In genomic region chr1:43414228-43414627, GRCm38 (mm10) we compare ENCODE assay signal across 18 mouse cellular contexts. TPM values are rescaled to one million over a fixed set of nuclear protein-coding genes. Genes with fewer than 3 reads are reported as not detected.
DNase-seq lines count a peak whose midpoint lies in the region; ATAC-seq and TF ChIP-seq lines count a peak whose summit lies in the region.
"Had no signal": no experiment of that assay in that cellular context is flagged by ENCODE, and none has a peak within 500 bp of the region (broad histone marks: within the 10 kb centered on the region; RNA-seq: fewer than 3 reads in every experiment).

No protein-coding gene starts in this region.

- TF ChIP-seq CTCF in intestine, postnatal 0 days (IDR thresholded peaks at IDR 0.05; ENCODE audit: low read depth), result no peak

- H3K27ac ChIP-seq in intestine, embryonic 14.5 days (ENCODE audit: low read depth), result no peak overlapping the region
- H3K27ac ChIP-seq in intestine, postnatal 0 days (ENCODE audit: low read depth, low read length), result no peak overlapping the region
- no peak overlapping the region for H3K27ac ChIP-seq in intestine, embryonic 16.5 days (ENCODE audit: low read length)
- H3K27ac ChIP-seq in midbrain, embryonic 11.5 days (ENCODE audit: low read depth, low read length), result no peak overlapping the region
- H3K27ac ChIP-seq: forebrain, embryonic 10.5 days; heart, embryonic 15.5 days; hindbrain, embryonic 10.5 days; left cerebral cortex, adult 2 months had no signal

- DNase-seq in intestine, embryonic 14.5 days (ENCODE audit: low spot score), result peak; percentile 49
- DNase-seq in c-Kit-negative CD71-positive TER-119-positive erythroid progenitor cells, embryonic 14.5 days (ENCODE audit: low read depth, low spot score), result peak; percentile 71
- no peak for DNase-seq in thymus, postnatal 4 days
- DNase-seq in kidney, adult 8-10 months, result no peak
- no peak for DNase-seq in midbrain, embryonic 11.5 days (ENCODE audit: low spot score, missing footprints)
- DNase-seq: cerebellum, postnatal 25 days; gastrocnemius, postnatal 25 days; kidney, adult 11 months; lung, postnatal 4 days; right cerebral cortex, postnatal 25 days had no signal

- 0 out of 2 replicates have a peak, but pooled peaks cover 2% of the 10 kb centered on the region for H3K4me1 ChIP-seq in intestine, embryonic 14.5 days (replicated peaks; ENCODE audit: control insufficient read depth, insufficient read depth, low read length)
- H3K4me1 ChIP-seq in intestine, postnatal 0 days (replicated peaks; ENCODE audit: control insufficient read depth, insufficient read depth, low read length), result no peaks in the 10 kb centered on the region
- H3K4me1 ChIP-seq in intestine, embryonic 16.5 days (ENCODE audit: control insufficient read depth, insufficient read depth, low read length), result no peaks in the 10 kb centered on the region
- no peaks in the 10 kb centered on the region for H3K4me1 ChIP-seq in midbrain, embryonic 11.5 days (ENCODE audit: control insufficient read depth, insufficient read depth, low read length)
- H3K4me1 ChIP-seq: forebrain, embryonic 10.5 days; hindbrain, embryonic 10.5 days had no signal

- no peaks in the 10 kb centered on the region for H3K36me3 ChIP-seq in intestine, embryonic 14.5 days (ENCODE audit: control insufficient read depth, insufficient read depth, low read length)
- no peaks in the 10 kb centered on the region for H3K36me3 ChIP-seq in intestine, postnatal 0 days (ENCODE audit: control insufficient read depth, insufficient read depth)
- no peaks in the 10 kb centered on the region for H3K36me3 ChIP-seq in intestine, embryonic 16.5 days (ENCODE audit: control insufficient read depth, insufficient read depth, low read length)
- H3K36me3 ChIP-seq in midbrain, embryonic 11.5 days (ENCODE audit: control insufficient read depth, insufficient read depth, low read length), result no peaks in the 10 kb centered on the region
- H3K36me3 ChIP-seq: forebrain, embryonic 10.5 days; heart, embryonic 15.5 days; hindbrain, embryonic 10.5 days had no signal

- no peak overlapping the region for H3K4me3 ChIP-seq in intestine, embryonic 14.5 days (ENCODE audit: low read depth, low read length)
- no peak overlapping the region for H3K4me3 ChIP-seq in intestine, postnatal 0 days (ENCODE audit: low read depth, low read length)
- no peak overlapping the region for H3K4me3 ChIP-seq in intestine, embryonic 16.5 days (ENCODE audit: low read length)
- no peak overlapping the region for H3K4me3 ChIP-seq in midbrain, embryonic 11.5 days (ENCODE audit: low read depth, low read length)
- H3K4me3 ChIP-seq: forebrain, embryonic 10.5 days; heart, embryonic 15.5 days; hindbrain, embryonic 10.5 days; left cerebral cortex, adult 2 months had no signal

- ATAC-seq in intestine, embryonic 14.5 days (replicated peaks; ENCODE audit: low FRiP score, low TSS enrichment, low read depth), result no peak
- no peak for ATAC-seq in intestine, postnatal 0 days
- peak; percentile 70 for ATAC-seq in intestine, embryonic 16.5 days
- peak; percentile 96 for ATAC-seq in megakaryocyte progenitor cell, adult 5-6 weeks (replicated peaks; ENCODE audit: poor library complexity)
- no peak for ATAC-seq in midbrain, embryonic 11.5 days (ENCODE audit: low FRiP score)
- ATAC-seq: midbrain, embryonic 16.5 days had no signal

- no peak overlapping the region for H3K4me2 ChIP-seq in intestine, embryonic 14.5 days (ENCODE audit: low read length)
- no peak overlapping the region for H3K4me2 ChIP-seq in intestine, postnatal 0 days (replicated peaks; ENCODE audit: low read depth)
- H3K4me2 ChIP-seq in intestine, embryonic 16.5 days (ENCODE audit: low read depth, low read length), result no peak overlapping the region
- no peak overlapping the region for H3K4me2 ChIP-seq in midbrain, embryonic 11.5 days
- H3K4me2 ChIP-seq: heart, embryonic 15.5 days had no signal

- H3K9ac ChIP-seq in intestine, embryonic 14.5 days (ENCODE audit: low read length), result no peak overlapping the region
- H3K9ac ChIP-seq in intestine, postnatal 0 days (ENCODE audit: low read depth, low read length), result no peak overlapping the region
- no peak overlapping the region for H3K9ac ChIP-seq in intestine, embryonic 16.5 days (ENCODE audit: low read depth, low read length)
- no peak overlapping the region for H3K9ac ChIP-seq in midbrain, embryonic 11.5 days (ENCODE audit: low read length)
- H3K9ac ChIP-seq: heart, embryonic 15.5 days had no signal

- no peaks in the 10 kb centered on the region for H3K9me3 ChIP-seq in intestine, embryonic 14.5 days (ENCODE audit: control insufficient read depth, low read length)
- H3K9me3 ChIP-seq in intestine, postnatal 0 days (ENCODE audit: control insufficient read depth), result no peaks in the 10 kb centered on the region
- no peaks in the 10 kb centered on the region for H3K9me3 ChIP-seq in intestine, embryonic 16.5 days (ENCODE audit: control insufficient read depth, low read length)
- no peaks in the 10 kb centered on the region for H3K9me3 ChIP-seq in midbrain, embryonic 11.5 days (ENCODE audit: control insufficient read depth, low read length)
- H3K9me3 ChIP-seq: forebrain, embryonic 10.5 days; heart, embryonic 15.5 days; hindbrain, embryonic 10.5 days had no signal

- no peaks in the 10 kb centered on the region for H3K27me3 ChIP-seq in intestine, embryonic 14.5 days (replicated peaks; ENCODE audit: control insufficient read depth, insufficient read depth, low read length)
- H3K27me3 ChIP-seq in intestine, postnatal 0 days (replicated peaks; ENCODE audit: control insufficient read depth, insufficient read depth, low read length), result no peaks in the 10 kb centered on the region
- H3K27me3 ChIP-seq in intestine, embryonic 16.5 days (replicated peaks; ENCODE audit: control insufficient read depth, insufficient read depth, low read length), result no peaks in the 10 kb centered on the region
- H3K27me3 ChIP-seq in midbrain, embryonic 11.5 days (ENCODE audit: control insufficient read depth, insufficient read depth, low read length), result no peaks in the 10 kb centered on the region
- H3K27me3 ChIP-seq: heart, embryonic 15.5 days had no signal

RNA-seq across cellular contexts. Expression of gene Nck2, which starts 30.2 kb away (rescaled TPM):
- polyA plus RNA-seq in intestine, embryonic 14.5 days (2014; fragmentation: Nextera tagmentation; extraction: Ambion mirVana), result 38.1 and 38.3 TPM in 2 replicates
- polyA plus RNA-seq in intestine, postnatal 0 days (2015; fragmentation: Nextera tagmentation; extraction: Ambion mirVana), result 17.0 and 17.1 TPM in 2 replicates
- 21.5 and 25.2 TPM in 2 replicates for polyA plus RNA-seq in intestine, embryonic 16.5 days (2015; fragmentation: Nextera tagmentation; extraction: Ambion mirVana)
- total RNA-seq in megakaryocyte progenitor cell, adult 5-6 weeks (2015), result 5.4 and 9.8 TPM in 2 replicates
- 14.5 and 15.8 TPM in 2 replicates for total RNA-seq in megakaryocyte progenitor cell, adult 5-6 weeks (2017)
- polyA plus RNA-seq in midbrain, embryonic 11.5 days (2014; fragmentation: Nextera tagmentation; extraction: Ambion mirVana), result 30.2 and 33.6 TPM in 2 replicates

Comparison
In these comparisons a context has a peak if more than half of its experiments do, and no peak if none do; other contexts are left out.
1. ATAC-seq: peak in intestine, embryonic 16.5 days (single experiment) and megakaryocyte progenitor cell, adult 5-6 weeks (single experiment); none in intestine, embryonic 14.5 days (single experiment), intestine, postnatal 0 days (single experiment) and midbrain, embryonic 11.5 days (single experiment).
2. DNase-seq: peak in intestine, embryonic 14.5 days (single experiment) and c-Kit-negative CD71-positive TER-119-positive erythroid progenitor cells, embryonic 14.5 days (single experiment); none in thymus, postnatal 4 days (single experiment), kidney, adult 8-10 months (0 of 2) and midbrain, embryonic 11.5 days (single experiment).